Mouse (Mus musculus) brown adipose tissue, adult 24 weeks (tissue): Measurements from ENCODE around the gene Prpsap1. TPM values are rescaled to one million over a fixed set of nuclear protein-coding genes. Genes with fewer than 3 reads are reported as not detected.
"Not testable (repeated sequence)": the region's sequence is repeated elsewhere in the genome, so short reads cannot be mapped to it uniquely, and the experiment has no call there.

ENCODE experiments used
- H3K27ac ChIP-seq: fragments of 200-500 bp; replicated peaks from 2 replicates; pipeline ENCODE4 v1.5.1; 2012; ENCODE audit warnings: low read depth, mild to moderate bottlenecking, low read length
- H3K4me1 ChIP-seq: fragments of 200-500 bp; 2 replicates; pipeline ENCODE4 v1.6.1; 2012; ENCODE audit warnings: low read length, mixed read lengths; ENCODE audit not compliant: control insufficient read depth, insufficient read depth, insufficient read length
- H3K4me3 ChIP-seq: fragments of 200-500 bp; 2 replicates; pipeline ENCODE4 v1.5.1; 2012; ENCODE audit warnings: low read depth, mild to moderate bottlenecking, low read length, moderate library complexity; ENCODE audit not compliant: insufficient read depth
- polyA plus RNA-seq: library from polyadenylated mRNA; stranded (reverse); fragments of >200 nt; gene quantifications from 2 replicates; pipeline ENCODE4 v1.2.4, GENCODE M21; 2012; ENCODE audit not compliant: missing spikeins, insufficient read depth, insufficient read length

Gene Prpsap1
- polyA plus RNA-seq, 1 experiment, result 19.2 TPM

- H3K27ac ChIP-seq, result no peak overlapping the region
- peaks cover 2% of the 10 kb centered on the region; the same call in 1 of the 2 replicates for H3K4me1 ChIP-seq
- H3K4me3 ChIP-seq, result no peak overlapping the region
These were observed 12.2 kb downstream of the Prpsap1 start for GRCm38 (mm10) chr11:116481776-116482175.

DNA sequence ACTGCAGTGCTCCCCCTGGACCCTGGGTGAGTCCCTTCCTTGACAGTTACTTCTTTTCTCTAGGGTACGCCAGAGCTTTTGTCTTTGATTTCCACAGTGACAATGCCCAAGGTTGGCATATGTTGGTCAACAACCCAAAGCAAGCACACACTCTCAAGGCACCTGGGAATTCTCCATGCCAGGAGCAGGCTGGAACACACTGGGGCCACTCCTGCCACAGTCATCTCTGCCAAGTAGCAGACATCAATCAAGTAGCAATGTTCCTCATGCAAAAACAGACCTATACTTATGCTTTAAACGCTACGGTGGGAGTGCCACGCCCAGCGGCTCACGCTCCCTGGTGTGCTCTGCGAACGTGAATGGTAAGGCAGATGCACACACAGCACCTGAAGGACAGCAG, 13.0 kb downstream of the Prpsap1 start:
- Histone ChIP-seq H3K4me3 (no peak overlapping the region), H3K4me1 (peaks cover 3% of the 10 kb centered on the region; the same call in 1 of the 2 replicates)

DNA sequence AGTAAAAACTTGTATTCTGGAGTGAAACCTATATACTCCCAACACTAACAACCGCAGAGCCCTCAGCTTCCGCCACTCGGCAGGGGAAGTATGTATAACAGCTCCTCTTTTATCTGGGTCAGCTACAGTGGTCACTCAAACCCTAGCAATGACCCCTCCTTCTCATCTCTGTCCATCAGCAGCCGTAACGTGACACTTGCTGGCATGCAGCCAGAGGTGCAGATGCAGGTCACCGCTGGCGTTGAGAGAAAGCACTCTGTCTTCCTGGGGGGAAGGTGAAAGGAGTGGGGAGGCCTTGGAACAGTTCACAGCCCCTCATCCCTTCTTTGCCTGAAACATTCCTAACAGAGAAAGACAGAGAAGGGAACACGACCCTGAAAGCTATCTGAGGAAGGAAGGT, 14.2 kb downstream of the Prpsap1 start:
- Histone ChIP-seq H3K4me1 (peaks cover 7% of the 10 kb centered on the region; the same call in 1 of the 2 replicates), H3K4me3 (no peak overlapping the region), H3K27ac (no peak overlapping the region)

More for the DNA sequence above, 13.0 kb downstream of the Prpsap1 start:
- no peak overlapping the region for H3K27ac ChIP-seq

GRCm38 (mm10) chr11:116478978-116479377, 15.0 kb downstream of the Prpsap1 start:
- no peak overlapping the region for H3K27ac ChIP-seq
- H3K4me1 ChIP-seq, result peaks cover 7% of the 10 kb centered on the region; the same call in 1 of the 2 replicates
- H3K4me3 ChIP-seq, result no peak overlapping the region

DNA sequence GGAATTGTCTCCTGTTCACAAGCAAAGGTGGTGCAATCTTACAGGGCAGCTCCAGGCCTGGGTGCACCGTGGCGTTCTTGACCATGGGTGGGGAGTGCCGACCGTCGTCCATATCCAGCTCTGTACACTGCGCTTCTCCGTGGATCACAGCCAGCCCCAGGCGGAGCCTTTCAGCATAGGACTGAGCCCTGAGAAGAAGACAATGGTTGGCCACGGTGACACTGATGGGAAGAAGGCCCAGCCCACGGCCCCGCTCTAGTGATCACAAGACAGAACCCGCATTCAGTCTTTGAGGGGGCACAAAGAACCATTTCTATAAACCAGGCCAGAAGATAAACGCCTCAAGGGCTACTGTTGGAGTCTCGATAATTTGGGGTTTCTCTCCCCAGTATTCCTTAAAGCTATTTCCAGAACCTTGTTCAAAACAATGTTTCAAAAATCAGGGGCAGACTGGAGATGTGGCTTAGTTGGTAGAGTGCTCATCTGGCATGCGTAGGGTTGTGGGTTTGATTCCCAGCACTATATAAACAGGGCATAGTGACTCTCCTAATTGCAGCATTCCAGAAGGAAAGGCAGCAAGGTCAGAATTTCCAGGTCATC, 16.7 kb downstream of the Prpsap1 start:
- no peak overlapping the region for H3K27ac ChIP-seq
- H3K4me1 ChIP-seq, result peaks cover 7% of the 10 kb centered on the region; the same call in 1 of the 2 replicates
- H3K4me3 ChIP-seq, result no peak overlapping the region

GRCm38 (mm10) chr11:116476696-116477095, 17.3 kb downstream of the Prpsap1 start:
- H3K4me3 ChIP-seq, result no peak overlapping the region
- no peak overlapping the region for H3K27ac ChIP-seq

DNA sequence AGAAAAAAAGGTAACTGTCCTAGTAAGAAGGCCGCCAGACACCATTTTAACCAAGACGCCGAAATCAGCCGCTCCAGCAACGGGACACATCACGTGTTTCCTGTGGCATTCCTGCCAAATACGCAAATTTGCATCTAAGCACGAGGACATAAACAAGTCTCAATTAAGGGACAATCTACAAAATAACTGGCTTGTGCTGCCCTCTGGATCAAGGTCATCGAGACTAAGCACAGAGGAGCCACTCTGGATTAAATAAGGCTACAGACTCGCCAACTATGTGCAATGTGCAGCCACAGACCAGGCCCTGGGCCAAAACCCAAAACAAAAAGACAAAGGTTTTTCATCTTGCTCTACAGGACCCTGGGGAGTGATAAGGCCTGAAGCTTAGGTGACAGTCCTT, 18.0 kb downstream of the Prpsap1 start:
- Histone ChIP-seq H3K4me1 (0 out of 2 replicates have a peak, but pooled peaks cover 5% of the 10 kb centered on the region), H3K4me3 (no peak overlapping the region), H3K27ac (peak overlapping the region; percentile 65)

More at GRCm38 (mm10) chr11:116476696-116477095, 17.3 kb downstream of the Prpsap1 start:
- H3K4me1 ChIP-seq, result peaks cover 7% of the 10 kb centered on the region; the same call in 1 of the 2 replicates

DNA sequence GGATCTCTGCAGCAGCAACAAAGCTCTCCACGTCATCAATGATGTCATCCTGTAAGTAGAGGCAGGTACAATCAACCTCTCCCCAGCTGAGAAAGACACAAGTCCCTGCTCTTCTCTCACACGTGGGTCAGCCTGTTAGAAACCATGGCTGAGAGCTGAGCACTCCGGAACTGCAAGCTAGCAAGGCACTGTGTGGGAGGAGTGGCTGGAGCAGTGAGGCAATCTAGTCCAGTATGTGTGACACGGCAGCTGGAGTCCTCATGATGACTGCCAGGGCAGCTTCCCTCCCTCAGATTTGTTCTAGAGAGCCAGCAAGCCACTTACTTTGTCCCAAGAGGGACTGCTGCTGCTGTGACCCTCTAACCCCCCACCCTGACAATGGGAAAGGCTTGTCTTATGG, 21.7 kb downstream of the Prpsap1 start:
- Histone ChIP-seq H3K27ac (no peak overlapping the region), H3K4me3 (no peak overlapping the region), H3K4me1 (0 out of 2 replicates have a peak, but pooled peaks cover 5% of the 10 kb centered on the region)

- Histone ChIP-seq H3K27ac (no peak overlapping the region), H3K4me3 (no peak overlapping the region), H3K4me1 (0 out of 2 replicates have a peak, but pooled peaks cover 4% of the 10 kb centered on the region)
These were observed 23.1 kb downstream of the Prpsap1 start for GRCm38 (mm10) chr11:116470896-116471295.

- Histone ChIP-seq H3K4me3 (no peak overlapping the region), H3K4me1 (no peaks in the 10 kb centered on the region), H3K27ac (no peak overlapping the region)
These were observed 23.8 kb downstream of the Prpsap1 start for GRCm38 (mm10) chr11:116470249-116470648.

DNA sequence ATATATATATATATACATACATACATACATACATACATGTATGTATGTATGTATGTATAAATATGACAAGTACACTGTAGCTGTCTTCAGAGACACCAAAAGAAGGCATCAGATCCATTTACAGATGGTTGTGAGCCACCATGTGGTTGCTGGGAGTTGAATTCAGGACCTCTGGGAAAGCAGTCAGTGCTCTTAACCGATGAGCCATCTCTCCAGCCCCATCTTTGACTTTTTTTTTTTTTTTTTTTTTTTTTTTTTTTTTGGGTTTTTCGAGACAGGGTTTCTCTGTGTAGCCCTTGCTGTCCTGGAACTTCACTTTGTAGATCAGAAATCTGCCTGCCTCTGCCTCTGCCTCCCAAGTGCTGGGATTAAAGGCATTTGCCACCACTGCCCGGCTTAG, 25.7 kb downstream of the Prpsap1 start:
- H3K4me1 ChIP-seq, H3K4me3 ChIP-seq, H3K27ac ChIP-seq: not testable (repeated sequence)

GRCm38 (mm10) chr11:116466141-116466540, 27.9 kb downstream of the Prpsap1 start, which contains the start of gene Qrich2:
Gene Qrich2 (minus strand): TSS chr11:116466241.
- no peak within 1 kb of the TSS for H3K4me3 ChIP-seq
- no peak within 1 kb of the TSS for H3K27ac ChIP-seq
- H3K4me1 ChIP-seq, result no peaks in the 10 kb centered on the region

- no peak overlapping the region for H3K27ac ChIP-seq
- no peaks in the 10 kb centered on the region for H3K4me1 ChIP-seq
- H3K4me3 ChIP-seq, result no peak overlapping the region
These were observed 30.2 kb downstream of the Prpsap1 start for GRCm38 (mm10) chr11:116463833-116464232.

DNA sequence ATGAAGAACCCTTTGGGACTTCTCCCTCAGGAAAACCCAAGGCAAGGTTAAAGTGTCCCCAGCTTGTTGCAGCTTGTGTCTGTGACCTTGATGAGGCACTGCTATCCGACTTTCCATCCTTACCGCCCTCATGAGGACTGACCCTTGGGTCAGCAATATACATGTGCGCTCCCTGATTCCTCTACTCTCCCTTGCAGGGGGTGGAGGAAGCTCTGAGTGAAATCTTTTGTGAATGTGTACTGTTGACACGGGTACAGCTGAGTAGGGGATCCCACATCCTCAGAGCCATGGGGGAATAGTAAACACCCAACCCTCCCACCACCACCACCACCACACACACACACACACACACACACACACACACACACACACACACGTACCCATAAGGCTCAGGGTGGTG, 30.7 kb downstream of the Prpsap1 start:
- Histone ChIP-seq H3K27ac (no peak overlapping the region), H3K4me1 (no peaks in the 10 kb centered on the region), H3K4me3 (no peak overlapping the region)

- no peaks in the 10 kb centered on the region for H3K4me1 ChIP-seq
- no peak overlapping the region for H3K4me3 ChIP-seq
These were observed 34.2 kb downstream of the Prpsap1 start for GRCm38 (mm10) chr11:116459786-116460185.

GRCm38 (mm10) chr11:116456234-116456633, 37.8 kb downstream of the Prpsap1 start:
- Histone ChIP-seq H3K4me1 (no peaks in the 10 kb centered on the region), H3K27ac (no peak overlapping the region), H3K4me3 (no peak overlapping the region)

More at GRCm38 (mm10) chr11:116459786-116460185, 34.2 kb downstream of the Prpsap1 start:
- H3K27ac ChIP-seq, result no peak overlapping the region
